Mouse (Mus musculus) embryonic fibroblast, embryonic 13.5 days (primary cell): ENCODE results near the gene Susd3.

Experiments
- CTCF ChIP-seq: IDR thresholded peaks from 2 replicates; pipeline ENCODE4 v1.5.1; 2011; ENCODE audit warnings: mild to moderate bottlenecking, control low read depth, low read length, moderate library complexity, borderline replicate concordance; ENCODE audit not compliant: insufficient read depth
- POLR2A ChIP-seq: IDR thresholded peaks from 2 replicates; pipeline ENCODE4 v1.6.1; 2011; ENCODE audit warnings: low read depth, mild to moderate bottlenecking, control low read depth, low read length, moderate library complexity

DNA sequence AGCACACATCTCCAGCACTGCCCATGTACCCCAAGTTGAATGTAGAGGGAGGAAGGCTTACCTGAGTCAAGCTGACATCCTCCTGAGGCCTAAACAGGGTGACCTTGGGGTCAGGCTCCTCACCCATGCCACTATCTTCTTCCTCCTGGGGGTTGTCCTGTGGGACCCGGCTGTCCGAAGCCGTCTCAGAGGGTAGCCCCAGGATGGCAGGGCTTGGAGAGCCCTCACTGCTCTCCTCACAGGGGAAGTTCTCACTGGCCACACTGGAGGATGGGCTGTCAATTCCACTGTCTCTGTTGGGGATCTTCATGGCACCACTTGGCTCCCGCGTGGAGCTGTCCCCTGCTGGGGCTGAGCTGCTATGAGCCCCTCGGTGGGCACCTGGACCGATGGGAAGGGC, 47.8 kb upstream of the Susd3 start:
- no peak for TF ChIP-seq POLR2A
- TF ChIP-seq CTCF: no peak
